Mouse (Mus musculus) testis, adult 2 months (tissue): Measurements from ENCODE around the gene Gm20388.

Experiments
- CTCF ChIP-seq: fragments of 200-500 bp; IDR thresholded peaks from 2 replicates; pipeline ENCODE4 v1.5.1; 2012; ENCODE audit warnings: low read depth, mild to moderate bottlenecking, inconsistent platforms, low read length, moderate library complexity; ENCODE audit not compliant: control insufficient read depth, insufficient read depth, insufficient replicate concordance
- POLR2A ChIP-seq: fragments of 200-500 bp; IDR thresholded peaks from 2 replicates; pipeline ENCODE4 v1.6.1; 2012; ENCODE audit warnings: low read depth, mild to moderate bottlenecking, inconsistent platforms, low read length, moderate library complexity; ENCODE audit not compliant: control insufficient read depth

- no peak for TF ChIP-seq POLR2A
- no peak for TF ChIP-seq CTCF
Observed at GRCm38 (mm10) chr8:121675161-121675560, 1764.5 kb downstream of the Gm20388 start.
